Mouse (Mus musculus): ENCODE results near the gene Rnf41. TPM values are rescaled to one million over a fixed set of nuclear protein-coding genes. Genes with fewer than 3 reads are reported as not detected.

Gene Rnf41
- total and polyA plus RNA-seq, 3 experiments = 27.4 to 28.1 TPM; not detected in 1

DNA sequence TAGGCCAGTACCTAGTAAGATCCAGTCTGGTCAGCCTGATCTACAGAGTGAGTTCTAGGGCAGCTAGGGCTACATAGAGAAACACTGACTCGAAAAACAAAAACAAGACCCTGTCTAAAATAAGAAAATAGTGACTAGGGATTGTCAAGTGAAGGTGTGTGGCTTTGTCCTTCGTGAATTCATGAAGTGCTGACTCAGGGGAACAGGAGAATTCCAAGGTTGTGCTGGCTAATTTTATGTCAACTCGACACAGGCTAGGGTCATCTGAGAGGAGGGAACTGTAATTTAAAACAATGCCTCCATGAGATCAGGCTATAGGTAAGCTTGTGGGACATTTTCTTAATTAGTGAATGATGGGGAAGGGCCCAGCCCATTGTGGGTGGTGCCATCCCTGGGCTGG, 43.0 kb downstream of the Rnf41 start:
- H3K27me3 ChIP-seq (ENCODE audit: control insufficient read depth in 1 of 2, insufficient read depth in 2 of 2, low read length in 2 of 2) = no peaks in the 10 kb centered on the region
- H3K9me3 ChIP-seq (replicated peaks; ENCODE audit: insufficient read depth, low read length) = no peaks in the 10 kb centered on the region
- no peak overlapping the region for H3K4me3 ChIP-seq (ENCODE audit: control insufficient read depth in 1 of 2, insufficient read depth in 1 of 2, low read depth in 2 of 2, low read length in 2 of 2)
- H3K4me1 ChIP-seq (ENCODE audit: control insufficient read depth in 1 of 2, insufficient read depth in 2 of 2, low read length in 2 of 2) = peaks cover 0 to 8% of the 10 kb centered on the region in 2 experiments; a peak in 2 of 4 replicates
- TF ChIP-seq TBP (IDR thresholded peaks at IDR 0.05; ENCODE audit: low read depth, low read length) = no peak
- TF ChIP-seq E2F4 (IDR thresholded peaks at IDR 0.05; ENCODE audit: borderline replicate concordance, low read depth, low read length) = no peak
- TF ChIP-seq ZKSCAN1 (IDR thresholded peaks at IDR 0.05; ENCODE audit: low read depth, low read length) = no peak
- no peak for TF ChIP-seq RAD21 (IDR thresholded peaks at IDR 0.05; ENCODE audit: low read depth, low read length)
- TF ChIP-seq MAZ (IDR thresholded peaks at IDR 0.05; ENCODE audit: low read depth, low read length) = no peak
- no peak for TF ChIP-seq MAX (IDR thresholded peaks at IDR 0.05; ENCODE audit: low read length)
- no peak for TF ChIP-seq SMC3 (IDR thresholded peaks at IDR 0.05; ENCODE audit: low read depth, low read length)
- TF ChIP-seq CTCF (IDR thresholded peaks at IDR 0.05 in 2 of 3, conservative IDR thresholded peaks at IDR 0.05 in 1 of 3; ENCODE audit: control insufficient read depth in 1 of 3, insufficient read depth in 1 of 3, low read depth in 2 of 3, low read length in 3 of 3, poor library complexity in 1 of 3, severe bottlenecking in 1 of 3) = no peak
- TF ChIP-seq POLR2A (IDR thresholded peaks at IDR 0.05; ENCODE audit: control insufficient read depth in 1 of 2, insufficient read depth in 1 of 2, low read depth in 1 of 2, low read length in 2 of 2, poor library complexity in 1 of 2) = no peak
- TF ChIP-seq EP300 (IDR thresholded peaks at IDR 0.05; ENCODE audit: low read depth in 1 of 2, low read length in 2 of 2) = no peak
- TF ChIP-seq MXI1 (IDR thresholded peaks at IDR 0.05; ENCODE audit: low read depth, low read length) = no peak
- no peak for TF ChIP-seq POLR2AphosphoS5 (IDR thresholded peaks at IDR 0.05; ENCODE audit: borderline replicate concordance, low read depth, low read length)
- no peak for TF ChIP-seq MYB (IDR thresholded peaks at IDR 0.05; ENCODE audit: low read depth, low read length)
- no peak for TF ChIP-seq TCF12 (IDR thresholded peaks at IDR 0.05; ENCODE audit: low read depth, low read length)
- H3K9ac ChIP-seq (ENCODE audit: control insufficient read depth, low read depth, low read length, poor library complexity, severe bottlenecking) = no peak overlapping the region
- no peaks in the 10 kb centered on the region for H3K36me3 ChIP-seq (ENCODE audit: control insufficient read depth in 1 of 2, insufficient read depth in 2 of 2, low read length in 2 of 2)
- H3K79me2 ChIP-seq (ENCODE audit: control insufficient read depth, insufficient read depth, low read length, poor library complexity) = peaks cover 5% of the 10 kb centered on the region; the same call in 1 of the 2 replicates
- H3K27ac ChIP-seq (ENCODE audit: control insufficient read depth, low read depth, low read length) = no peak overlapping the region
- no peak for DNase-seq (ENCODE audit: low read depth, low spot score)

GRCm38 (mm10) chr10:128455280-128455679, 43.8 kb downstream of the Rnf41 start:
- H3K36me3 ChIP-seq (ENCODE audit: control insufficient read depth in 1 of 2, insufficient read depth in 2 of 2, low read length in 2 of 2) = peaks cover 0 to 3% of the 10 kb centered on the region in 2 experiments; a peak in 2 of 4 replicates
- H3K9ac ChIP-seq (ENCODE audit: control insufficient read depth, low read depth, low read length, poor library complexity, severe bottlenecking) = peak overlapping the region; percentile 46
- H3K4me1 ChIP-seq (ENCODE audit: control insufficient read depth in 1 of 2, insufficient read depth in 2 of 2, low read length in 2 of 2) = peaks cover 2 to 11% of the 10 kb centered on the region in 2 experiments; a peak in 3 of 4 replicates
- peak; percentile 91 for DNase-seq (ENCODE audit: low read depth, low spot score)
- peak overlapping the region; percentile 34 to 56 for H3K4me3 ChIP-seq (ENCODE audit: control insufficient read depth in 1 of 2, insufficient read depth in 1 of 2, low read depth in 2 of 2, low read length in 2 of 2)
- no peaks in the 10 kb centered on the region for H3K27me3 ChIP-seq (ENCODE audit: control insufficient read depth in 1 of 2, insufficient read depth in 2 of 2, low read length in 2 of 2)
- no peak overlapping the region for H3K27ac ChIP-seq (ENCODE audit: control insufficient read depth, low read depth, low read length)
- H3K9me3 ChIP-seq (replicated peaks; ENCODE audit: insufficient read depth, low read length) = no peaks in the 10 kb centered on the region
- peaks cover 11% of the 10 kb centered on the region for H3K79me2 ChIP-seq (ENCODE audit: control insufficient read depth, insufficient read depth, low read length, poor library complexity)
- TF ChIP-seq MAX (IDR thresholded peaks at IDR 0.05; ENCODE audit: low read length) (peak; percentile 10; the same call in 1 of the 2 replicates), NELFE (IDR thresholded peaks at IDR 0.05; ENCODE audit: low read depth, low read length) (no peak; the same call in 1 of the 2 replicates), ZMIZ1 (IDR thresholded peaks at IDR 0.05; ENCODE audit: low read depth, low read length) (0 out of 2 replicates have a peak, but pooled peaks have one; percentile 61), MYB (IDR thresholded peaks at IDR 0.05; ENCODE audit: low read depth, low read length) (no peak), EP300 (IDR thresholded peaks at IDR 0.05; ENCODE audit: low read depth in 1 of 2, low read length in 2 of 2) (peak in 1 of 2 experiments; percentile 24; a peak in 1 of 4 replicates), SIN3A (IDR thresholded peaks at IDR 0.05; ENCODE audit: low read length) (peak; percentile 90), POLR2AphosphoS5 (IDR thresholded peaks at IDR 0.05; ENCODE audit: borderline replicate concordance, low read depth, low read length) (no peak), POLR2A (IDR thresholded peaks at IDR 0.05; ENCODE audit: control insufficient read depth in 1 of 2, insufficient read depth in 1 of 2, low read depth in 1 of 2, low read length in 2 of 2, poor library complexity in 1 of 2) (no peak), ELF1 (IDR thresholded peaks at IDR 0.05; ENCODE audit: low read depth, low read length) (0 out of 2 replicates have a peak, but pooled peaks have one; percentile 21), CHD2 (IDR thresholded peaks at IDR 0.05; ENCODE audit: low read length) (peak; percentile 59), ETS1 (IDR thresholded peaks at IDR 0.05; ENCODE audit: low read depth, low read length) (peak; percentile 58; the same call in 1 of the 2 replicates), ZNF384 (IDR thresholded peaks at IDR 0.05; ENCODE audit: low read depth, low read length) (peak; percentile 99), RCOR1 (IDR thresholded peaks at IDR 0.05; ENCODE audit: low read depth, low read length) (peak; percentile 40; the same call in 1 of the 2 replicates), ZC3H11A (IDR thresholded peaks at IDR 0.05; ENCODE audit: low read depth, low read length) (peak; percentile 74), TCF12 (IDR thresholded peaks at IDR 0.05; ENCODE audit: low read depth, low read length) (0 out of 2 replicates have a peak, but pooled peaks have one; percentile 4), HCFC1 (IDR thresholded peaks at IDR 0.05; ENCODE audit: low read depth, low read length) (peak; percentile 57; the same call in 1 of the 2 replicates), GATA1 (IDR thresholded peaks at IDR 0.05; ENCODE audit: low read depth, low read length) (no peak), CTCF (IDR thresholded peaks at IDR 0.05 in 2 of 3, conservative IDR thresholded peaks at IDR 0.05 in 1 of 3; ENCODE audit: control insufficient read depth in 1 of 3, insufficient read depth in 1 of 3, low read depth in 2 of 3, low read length in 3 of 3, poor library complexity in 1 of 3, severe bottlenecking in 1 of 3) (peak in 2 of 3 experiments; percentile 62 to 80; a peak in 4 of 6 replicates), RAD21 (IDR thresholded peaks at IDR 0.05; ENCODE audit: low read depth, low read length) (peak; percentile 90), BHLHE40 (IDR thresholded peaks at IDR 0.05; ENCODE audit: borderline replicate concordance, low read depth, low read length) (peak; percentile 48; the same call in 1 of the 2 replicates), SMC3 (IDR thresholded peaks at IDR 0.05; ENCODE audit: low read depth, low read length) (peak; percentile 83), UBTF (IDR thresholded peaks at IDR 0.05; ENCODE audit: borderline replicate concordance, insufficient read depth, low read depth, low read length) (no peak), ZKSCAN1 (IDR thresholded peaks at IDR 0.05; ENCODE audit: low read depth, low read length) (peak; percentile 82; the same call in 1 of the 2 replicates), MAZ (IDR thresholded peaks at IDR 0.05; ENCODE audit: low read depth, low read length) (peak; percentile 81; the same call in 1 of the 2 replicates), KAT2A (conservative IDR thresholded peaks at IDR 0.05; ENCODE audit: low read depth, low read length) (no peak)

All from MEL (cell line).